Comparison of ENCODE assay signal across 19 mouse cellular contexts in the genomic region with DNA sequence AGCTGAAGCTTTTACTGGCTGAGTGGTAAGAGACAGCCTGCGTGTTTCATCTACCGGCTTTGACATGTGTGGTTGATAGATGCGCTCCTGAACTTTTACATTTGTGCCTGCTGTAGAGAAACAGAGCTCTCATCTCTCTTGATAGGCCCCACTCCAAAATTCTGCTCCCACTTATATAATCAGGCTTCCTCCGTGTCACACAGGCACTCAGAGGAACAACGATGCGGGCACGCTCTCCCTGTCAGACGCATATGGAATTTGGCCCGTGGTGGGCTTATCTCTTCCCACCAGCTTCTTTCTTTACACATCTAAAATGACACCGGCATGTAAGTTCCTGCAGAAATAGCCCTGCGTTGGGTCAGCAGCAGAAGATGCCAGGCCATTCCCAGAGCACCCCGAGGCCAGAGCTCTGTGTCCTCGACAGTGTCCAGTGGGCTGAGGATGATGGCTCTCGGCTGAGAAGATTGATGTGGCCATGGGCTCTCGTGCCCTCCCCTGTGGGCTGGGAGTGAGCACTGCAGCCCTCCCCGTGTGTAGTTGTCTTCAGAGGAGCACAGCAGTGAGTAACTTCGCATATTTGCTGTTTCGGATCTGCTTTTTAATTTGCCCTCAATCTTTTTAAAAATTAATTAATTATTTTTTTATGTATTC. TPM values are rescaled to one million over a fixed set of nuclear protein-coding genes. Genes with fewer than 3 reads are reported as not detected.
A peak's percentile ranks its signal among the peaks of the same experiment; 100 is the strongest.
DNase-seq lines count a peak whose midpoint lies in the region; ATAC-seq lines count a peak whose summit lies in the region.
"Had no signal": no experiment of that assay in that cellular context is flagged by ENCODE, and none has a peak within 500 bp of the region (broad histone marks: within the 10 kb centered on the region; RNA-seq: fewer than 3 reads in every experiment).

No protein-coding gene starts in this region.

- intact Hi-C loops in heart, postnatal 25 days (cut with DNase I): no loop called here

- H3K36me3 ChIP-seq in heart, embryonic 13.5 days: no peaks in the 10 kb centered on the region
- H3K36me3 ChIP-seq in kidney, embryonic 15.5 days: no peaks in the 10 kb centered on the region
- H3K36me3 ChIP-seq: embryonic facial prominence, embryonic 12.5 days; lung, embryonic 15.5 days; neural tube, embryonic 12.5 days had no signal

- WGBS in heart, embryonic 13.5 days: 16% methylated on average over 18 of the region's 18 CpGs
- WGBS in kidney, embryonic 15.5 days: 59% methylated on average over 18 of the region's 18 CpGs

- DNase-seq in adrenal gland, postnatal 14 days: peak; percentile 21
- DNase-seq in adrenal gland, postnatal 4 days (ENCODE audit: low spot score in 2 of 2): no peak
- no peak for DNase-seq in heart, postnatal 25 days (ENCODE audit: low spot score)
- no peak for DNase-seq in kidney, adult 8-10 months
- no peak for DNase-seq in layer of hippocampus, postnatal 10 days (ENCODE audit: low spot score in 2 of 2)
- DNase-seq: cerebellum, adult 18-20 months; cerebellum, postnatal 36 days; forebrain, postnatal 0 days; kidney, adult 2 months; right cerebral cortex, postnatal 25 days; thymus, postnatal 14 days had no signal

- H3K4me1 ChIP-seq in heart, embryonic 13.5 days: peaks cover 11% of the 10 kb centered on the region
- H3K4me1 ChIP-seq in kidney, embryonic 15.5 days: peaks cover 18% of the 10 kb centered on the region

- H3K4me2 ChIP-seq in heart, embryonic 13.5 days: peak overlapping the region; percentile 61
- H3K4me2 ChIP-seq in kidney, embryonic 15.5 days: no peak overlapping the region
- H3K4me2 ChIP-seq: embryonic facial prominence, embryonic 12.5 days; lung, embryonic 15.5 days; neural tube, embryonic 12.5 days had no signal

- H3K27ac ChIP-seq in heart, embryonic 13.5 days (replicated peaks): peak overlapping the region; percentile 53
- H3K27ac ChIP-seq in kidney, embryonic 15.5 days: no peak overlapping the region
- H3K27ac ChIP-seq: embryonic facial prominence, embryonic 12.5 days; hindbrain, postnatal 0 days; lung, embryonic 15.5 days; neural tube, embryonic 12.5 days had no signal

- H3K27me3 ChIP-seq in heart, embryonic 13.5 days (replicated peaks): peaks cover 23% of the 10 kb centered on the region; the same call in 1 of the 2 replicates
- peaks cover 13% of the 10 kb centered on the region; the same call in 1 of the 2 replicates for H3K27me3 ChIP-seq in kidney, embryonic 15.5 days
- H3K27me3 ChIP-seq: embryonic facial prominence, embryonic 12.5 days; lung, embryonic 15.5 days; neural tube, embryonic 12.5 days had no signal

- H3K4me3 ChIP-seq in heart, embryonic 13.5 days: 0 out of 2 replicates have a peak overlapping the region, but pooled peaks have one; percentile 5
- H3K4me3 ChIP-seq in kidney, embryonic 15.5 days (replicated peaks): no peak overlapping the region
- H3K4me3 ChIP-seq: embryonic facial prominence, embryonic 12.5 days; lung, embryonic 15.5 days; neural tube, embryonic 12.5 days had no signal

- H3K9ac ChIP-seq in heart, embryonic 13.5 days: no peak overlapping the region
- no peak overlapping the region for H3K9ac ChIP-seq in kidney, embryonic 15.5 days
- H3K9ac ChIP-seq: embryonic facial prominence, embryonic 12.5 days; forebrain, postnatal 0 days; lung, embryonic 15.5 days; neural tube, embryonic 12.5 days had no signal

- ATAC-seq in heart, embryonic 13.5 days (ENCODE audit: extremely low read depth, insufficient number of reproducible peaks, low FRiP score, low TSS enrichment): no peak
- ATAC-seq in kidney, embryonic 15.5 days (replicated peaks; ENCODE audit: low FRiP score): 0 out of 2 replicates have a peak, but pooled peaks have one; percentile 52
- peak; percentile 80 for ATAC-seq in common myeloid progenitor, adult 5-6 weeks (replicated peaks; ENCODE audit: low read depth, poor library complexity, severe bottlenecking)
- ATAC-seq: forebrain, postnatal 0 days; hindbrain, postnatal 0 days had no signal

- H3K9me3 ChIP-seq in heart, embryonic 13.5 days: peaks cover 8% of the 10 kb centered on the region; the same call in 1 of the 2 replicates
- no peaks in the 10 kb centered on the region for H3K9me3 ChIP-seq in kidney, embryonic 15.5 days (replicated peaks)
- H3K9me3 ChIP-seq: embryonic facial prominence, embryonic 12.5 days; lung, embryonic 15.5 days; neural tube, embryonic 12.5 days had no signal

RNA-seq across cellular contexts. Expression of gene Mgmt, which starts 30.3 kb away (rescaled TPM):
- total RNA-seq in adrenal gland, postnatal 14 days (2021): 6.0 and 6.3 TPM in 2 replicates
- 1 to 10 TPM; 8.2 to 8.5 TPM for total RNA-seq in adrenal gland, postnatal 4 days (2021)
- polyA plus RNA-seq in heart, embryonic 13.5 days (2015; fragmentation: Nextera tagmentation; extraction: Ambion mirVana): 3.9 and 5.3 TPM in 2 replicates
- 1 to 10 TPM; 3.1 to 3.2 TPM for total RNA-seq in heart, postnatal 25 days (2021)
- 5.0 and 5.8 TPM in 2 replicates for polyA plus RNA-seq in kidney, embryonic 15.5 days (2015; fragmentation: Nextera tagmentation; extraction: Ambion mirVana)
- total RNA-seq in common myeloid progenitor, adult 5-6 weeks (2017): 1.8 and 4.9 TPM in 2 replicates
- total RNA-seq in layer of hippocampus, postnatal 10 days (2021): under 1 TPM; 0.55 to 0.74 TPM
- total RNA-seq: MEL had no signal
